Mouse (Mus musculus) embryonic facial prominence, embryonic 10.5 days (tissue): Measurements from ENCODE around the gene Rfxank. TPM values are rescaled to one million over a fixed set of nuclear protein-coding genes. Genes with fewer than 3 reads are reported as not detected.
A peak's percentile ranks its signal among the peaks of the same experiment; 100 is the strongest.

Experiments used
- DNase-seq: peaks from one replicate; pipeline ENCODE4 v3.0.0-alpha.2; 2017; ENCODE audit warnings: low spot score
- H3K27ac ChIP-seq: fragments of 300-500 bp; sonication (generic); replicated peaks from 2 replicates; pipeline ENCODE4 v1.5.1; 2016; ENCODE audit warnings: mild to moderate bottlenecking
- H3K27me3 ChIP-seq: fragments of 300-500 bp; sonication (generic); replicated peaks from 2 replicates; pipeline ENCODE4 v1.6.1; 2016; ENCODE audit warnings: low read depth, mild to moderate bottlenecking; ENCODE audit not compliant: poor library complexity, severe bottlenecking
- H3K36me3 ChIP-seq: fragments of 300-500 bp; sonication (generic); replicated peaks from 2 replicates; pipeline ENCODE4 v1.6.1; 2016; ENCODE audit warnings: mild to moderate bottlenecking, moderate library complexity
- H3K4me1 ChIP-seq: fragments of 300-500 bp; sonication (generic); 2 replicates; pipeline ENCODE4 v1.6.1; 2016
- H3K4me3 ChIP-seq: fragments of 300-500 bp; sonication (generic); 2 replicates; pipeline ENCODE4 v1.5.1; 2016; ENCODE audit warnings: mild to moderate bottlenecking, moderate library complexity
- H3K9me3 ChIP-seq: fragments of 300-500 bp; sonication (generic); 2 replicates; pipeline ENCODE4 v1.6.1; 2016; ENCODE audit warnings: mild to moderate bottlenecking
- WGBS: fragments of 180-500 bp; shearing (Covaris S2); methylation state at CpG from one replicate; pipeline ENCODE4 v1.1.7; 2016; 5-methylcytosine and 5-hydroxymethylcytosine counted together
- microRNA-seq: library from miRNA; unstranded; fragments of <30 nt; microRNA quantifications from one replicate; pipeline ENCODE4, GENCODE M21; 2017
- polyA plus RNA-seq: library from polyadenylated mRNA; unstranded; fragments of >200 nt; fragmentation: Nextera tagmentation; extraction: Ambion mirVana; gene quantifications from 2 replicates; pipeline ENCODE4 v1.2.1, GENCODE M21; 2016

Gene Rfxank
- polyA plus RNA-seq, 1 experiment from 2014 or later, result 25.2 TPM

DNA sequence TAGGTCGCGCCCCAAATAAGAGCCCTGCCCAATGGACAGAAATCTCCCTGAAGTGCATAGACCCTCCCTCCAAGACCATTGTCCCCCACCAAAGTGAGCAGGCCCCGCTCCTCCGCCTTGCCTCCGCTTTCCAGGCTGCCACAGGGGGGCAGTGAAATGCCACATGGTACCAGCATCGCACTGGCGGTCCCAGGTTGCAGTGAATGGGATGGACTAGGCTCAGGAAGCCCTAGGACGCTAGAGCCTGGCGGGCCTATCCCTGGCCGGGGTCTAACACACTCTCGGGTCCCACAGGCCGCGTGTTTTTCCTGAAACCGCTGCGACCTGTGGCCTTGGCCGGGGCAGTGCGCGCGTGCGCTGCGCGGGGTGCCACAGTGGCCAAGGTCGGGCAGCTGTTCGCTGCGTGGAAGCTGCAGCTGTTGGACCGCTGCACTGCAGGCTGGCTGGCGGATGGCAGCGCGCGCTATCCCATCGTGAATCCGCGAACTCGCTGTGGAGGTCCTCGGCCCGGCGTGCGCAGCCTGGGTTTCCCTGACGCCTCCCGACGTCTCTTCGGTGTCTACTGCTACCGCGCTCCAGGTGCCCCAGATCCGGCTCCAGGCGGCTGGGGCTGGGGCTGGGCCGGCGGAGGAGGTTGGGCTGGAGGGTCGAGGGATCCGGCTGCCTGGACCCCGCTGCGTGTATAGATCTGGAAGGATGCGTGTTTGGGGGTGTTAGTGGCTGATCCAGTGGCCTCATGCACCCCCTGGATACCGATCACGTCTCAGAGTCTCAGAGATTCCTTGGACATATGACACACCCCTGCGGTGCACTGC, 50.9 kb downstream of the Rfxank start:
- Histone ChIP-seq H3K4me1 (peaks cover 31% of the 10 kb centered on the region), H3K36me3 (no peaks in the 10 kb centered on the region), H3K27me3 (peaks cover 98% of the 10 kb centered on the region), H3K9me3 (no peaks in the 10 kb centered on the region), H3K27ac (no peak overlapping the region; the same call in 1 of the 2 replicates), H3K4me3 (peak overlapping the region; percentile 56)
- DNase-seq, result peak; percentile 82
- WGBS, result 4% methylated on average over 56 of the region's 56 CpGs

DNA sequence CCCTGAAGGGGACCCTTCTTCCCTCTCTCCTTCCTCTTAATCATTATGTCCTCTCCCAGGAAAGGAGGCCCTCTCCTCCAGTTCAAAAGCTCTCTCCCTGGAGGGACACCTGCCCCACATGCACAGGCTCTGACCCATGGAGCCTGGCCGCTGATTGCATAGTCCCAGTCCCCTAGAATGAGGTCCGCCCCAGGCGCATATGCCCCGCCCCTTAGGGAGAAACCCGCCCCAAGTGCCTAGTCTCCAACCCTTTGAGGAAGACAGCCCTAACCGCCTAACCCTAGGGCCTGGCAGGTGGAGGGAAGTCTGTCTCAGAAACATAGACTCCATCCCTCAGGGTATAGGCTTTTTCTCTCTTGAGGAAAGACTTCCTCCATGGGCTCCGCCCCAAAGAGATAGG, 51.7 kb downstream of the Rfxank start:
- Histone ChIP-seq H3K27ac (no peak overlapping the region), H3K9me3 (no peaks in the 10 kb centered on the region), H3K4me3 (0 out of 2 replicates have a peak overlapping the region, but pooled peaks have one; percentile 16), H3K4me1 (peaks cover 31% of the 10 kb centered on the region), H3K27me3 (peaks cover 100% of the 10 kb centered on the region), H3K36me3 (no peaks in the 10 kb centered on the region)
- 4% methylated on average over 7 of the region's 7 CpGs for WGBS
- no peak for DNase-seq

GRCm38 (mm10) chr8:70086151-70086550, 52.8 kb downstream of the Rfxank start:
- DNase-seq, result no peak
- Histone ChIP-seq H3K36me3 (no peaks in the 10 kb centered on the region), H3K27me3 (peaks cover 100% of the 10 kb centered on the region), H3K9me3 (no peaks in the 10 kb centered on the region), H3K4me3 (no peak overlapping the region), H3K4me1 (peaks cover 31% of the 10 kb centered on the region), H3K27ac (no peak overlapping the region)
- WGBS, result 54% methylated on average over 1 of the region's 1 CpGs

- H3K36me3 ChIP-seq, result no peaks in the 10 kb centered on the region
- peaks cover 83% of the 10 kb centered on the region for H3K27me3 ChIP-seq
- peak; percentile 60 for DNase-seq
- WGBS, result 2% methylated on average over 71 of the region's 71 CpGs
- no peak overlapping the region for H3K27ac ChIP-seq
- H3K4me1 ChIP-seq, result peaks cover 31% of the 10 kb centered on the region
- peak overlapping the region; percentile 56 for H3K4me3 ChIP-seq
- no peaks in the 10 kb centered on the region for H3K9me3 ChIP-seq
These were observed 54.5 kb downstream of the Rfxank start for GRCm38 (mm10) chr8:70084191-70085065.

DNA sequence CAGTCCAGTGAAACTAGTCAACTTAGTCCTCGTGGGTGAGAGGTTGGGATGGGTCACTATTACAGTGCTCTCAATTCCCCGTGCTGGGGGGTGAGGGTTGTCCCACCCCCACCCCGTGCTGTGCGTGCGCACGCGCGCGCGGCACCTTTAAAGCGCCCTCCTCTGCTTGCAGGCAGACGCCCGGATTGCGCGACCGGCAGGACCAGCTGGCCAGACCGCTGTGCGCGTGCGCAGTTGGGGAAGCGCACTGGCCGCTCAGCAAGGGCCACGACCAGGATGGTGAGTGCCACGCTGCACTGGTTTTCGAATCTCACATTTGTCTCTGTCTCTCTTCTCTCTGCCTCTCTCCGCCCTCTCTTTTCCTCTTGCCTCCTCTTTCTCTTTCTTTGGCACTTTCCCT, 55.7 kb downstream of the Rfxank start, which contains the start of gene Hapln4:
Gene Hapln4 (plus strand): TSS at position 173 of the 400 bp plus-strand sequence.
- H3K9me3 ChIP-seq, result no peaks in the 10 kb centered on the region
- H3K4me1 ChIP-seq, result peaks cover 29% of the 10 kb centered on the region
- H3K4me3 ChIP-seq, result peak within 1 kb of the TSS; percentile 56
- DNase-seq, result peak; percentile 84
- under 1% methylated on average over 26 of the region's 26 CpGs for WGBS
- H3K27me3 ChIP-seq, result peaks cover 72% of the 10 kb centered on the region
- no peaks in the 10 kb centered on the region for H3K36me3 ChIP-seq
- no peak within 1 kb of the TSS for H3K27ac ChIP-seq

GRCm38 (mm10) chr8:70081976-70082375, 57.0 kb downstream of the Rfxank start:
- no peak overlapping the region for H3K27ac ChIP-seq
- peaks cover 59% of the 10 kb centered on the region for H3K27me3 ChIP-seq
- H3K9me3 ChIP-seq, result no peaks in the 10 kb centered on the region
- no peaks in the 10 kb centered on the region for H3K36me3 ChIP-seq
- no peak overlapping the region for H3K4me3 ChIP-seq
- 91% methylated on average over 2 of the region's 2 CpGs for WGBS
- peaks cover 17% of the 10 kb centered on the region for H3K4me1 ChIP-seq
- DNase-seq, result no peak

Small RNAs within 50 kb of the gene (microRNA-seq; reads per million reads assigned to microRNA genes)
- not detected for gene Mir7066

Other genes with a start within 250 kb of the Rfxank start
- gene Tssk6, start 237.0 kb downstream of the Rfxank start, polyA plus RNA-seq, result 4.4 and 4.8 TPM in 2 replicates
- 159 and 164 TPM in 2 replicates for gene Ndufa13, start 236.6 kb downstream of the Rfxank start, polyA plus RNA-seq
- 4.2 and 4.3 TPM in 2 replicates for gene Yjefn3, start 236.4 kb downstream of the Rfxank start, polyA plus RNA-seq
- gene Gatad2a, start 142.8 kb downstream of the Rfxank start, polyA plus RNA-seq, result 57.3 and 59.9 TPM in 2 replicates
- gene Mau2, start 96.4 kb downstream of the Rfxank start, polyA plus RNA-seq, result 63.9 and 67.3 TPM in 2 replicates
- gene Sugp1, start 96.3 kb downstream of the Rfxank start, polyA plus RNA-seq, result 53.5 and 56.5 TPM in 2 replicates
- gene Tm6sf2, start 66.2 kb downstream of the Rfxank start, polyA plus RNA-seq, result 0.47 and 0.80 TPM in 2 replicates
- 0.14 and 0.24 TPM in 2 replicates for gene Hapln4, start 55.7 kb downstream of the Rfxank start, polyA plus RNA-seq
- 6.2 and 6.8 TPM in 2 replicates for gene Ncan, start 18.3 kb downstream of the Rfxank start, polyA plus RNA-seq
- gene Nr2c2ap, start 7.8 kb downstream of the Rfxank start, polyA plus RNA-seq, result 32.0 and 33.4 TPM in 2 replicates
- 45.8 and 46.8 TPM in 2 replicates for gene Borcs8, start 345 bp upstream of the Rfxank start, polyA plus RNA-seq
- gene Mef2b, start 557 bp upstream of the Rfxank start, polyA plus RNA-seq, result 0.69 and 0.70 TPM in 2 replicates
- 66.1 and 72.1 TPM in 2 replicates for gene Tmem161a, start 33.2 kb upstream of the Rfxank start, polyA plus RNA-seq
- gene Slc25a42, start 73.2 kb upstream of the Rfxank start, polyA plus RNA-seq, result 2.6 and 2.9 TPM in 2 replicates
- gene Sugp2, start 95.1 kb upstream of the Rfxank start, polyA plus RNA-seq, result 47.0 and 50.8 TPM in 2 replicates
- gene Armc6, start 95.3 kb upstream of the Rfxank start, polyA plus RNA-seq, result 30.8 and 31.9 TPM in 2 replicates
- gene Homer3, start 143.7 kb upstream of the Rfxank start, polyA plus RNA-seq, result 121 and 130 TPM in 2 replicates
- 51.0 and 58.1 TPM in 2 replicates for gene Ddx49, start 163.3 kb upstream of the Rfxank start, polyA plus RNA-seq
- gene Cope, start 163.4 kb upstream of the Rfxank start, polyA plus RNA-seq, result 293 and 297 TPM in 2 replicates
- gene Cers1, start 176.6 kb upstream of the Rfxank start, polyA plus RNA-seq, result 2.3 and 4.1 TPM in 2 replicates
- gene Gdf1, start 190.7 kb upstream of the Rfxank start, polyA plus RNA-seq, result 5.6 and 5.7 TPM in 2 replicates
- 21.9 and 22.1 TPM in 2 replicates for gene Upf1, start 214.1 kb upstream of the Rfxank start, polyA plus RNA-seq
- gene Comp, start 234.4 kb upstream of the Rfxank start, polyA plus RNA-seq, result 0.19 and 0.37 TPM in 2 replicates